Mouse (Mus musculus): ENCODE results near the gene Mael. TPM values are rescaled to one million over a fixed set of nuclear protein-coding genes. Genes with fewer than 3 reads are reported as not detected.

Mael gene
- polyA plus RNA-seq, 1 experiment from 2014 or later = not detected

GRCm38 (mm10) chr1:166281287-166281686 is 42.7 kb upstream of the Mael start:
- DNase-seq (ENCODE audit: low spot score) (no peak), ATAC-seq (no peak)
- TF ChIP-seq CTCF (IDR thresholded peaks at IDR 0.05) = no peak
- no peak for TF ChIP-seq EP300 (IDR thresholded peaks at IDR 0.05)
- Histone ChIP-seq H3K4me2 (replicated peaks; ENCODE audit: low read depth, low read length) (no peak overlapping the region), H3K27me3 (replicated peaks; ENCODE audit: insufficient read depth, low read length) (no peaks in the 10 kb centered on the region), H3K4me3 (ENCODE audit: low read depth, low read length) (no peak overlapping the region), H3K9me3 (ENCODE audit: low read length) (no peaks in the 10 kb centered on the region), H3K9ac (replicated peaks; ENCODE audit: low read depth) (no peak overlapping the region), H3K27ac (ENCODE audit: low read length) (no peak overlapping the region), H3K36me3 (ENCODE audit: insufficient read depth, low read length) (no peaks in the 10 kb centered on the region), H3K4me1 (ENCODE audit: insufficient read depth, low read depth, low read length) (0 out of 2 replicates have a peak, but pooled peaks cover 8% of the 10 kb centered on the region)
- whole genome bisulfite sequencing = 43% methylated on average over 1 of the region's 1 CpGs

DNA sequence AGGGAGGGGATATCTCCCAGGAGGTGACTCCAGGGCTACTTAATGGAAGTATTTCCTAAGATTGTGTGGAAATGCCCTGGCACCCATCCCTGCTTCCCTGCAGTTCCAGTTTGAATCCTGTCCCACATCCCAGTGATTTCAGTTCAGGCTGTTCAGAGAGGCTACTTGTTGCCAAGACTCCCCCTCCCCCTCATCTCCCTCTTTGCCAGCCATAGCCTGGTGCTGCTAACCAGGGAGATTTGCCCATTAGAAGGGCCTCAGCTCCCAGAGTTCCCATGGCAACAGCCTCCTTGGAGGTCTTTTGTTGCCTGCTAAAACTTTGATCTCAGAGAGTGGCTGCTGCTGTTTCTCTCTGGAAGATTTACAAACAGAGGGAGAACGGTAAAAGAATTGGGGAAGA is 42.0 kb upstream of the Mael start:
- no peak overlapping the region for H3K9ac ChIP-seq (replicated peaks; ENCODE audit: low read depth)

GRCm38 (mm10) chr1:166279580-166280206 is 41.1 kb upstream of the Mael start:
- no peaks in the 10 kb centered on the region for H3K27me3 ChIP-seq (replicated peaks; ENCODE audit: insufficient read depth, low read length)
- H3K36me3 ChIP-seq (ENCODE audit: insufficient read depth, low read length) = no peaks in the 10 kb centered on the region
- TF ChIP-seq EP300 (IDR thresholded peaks at IDR 0.05) = no peak
- TF ChIP-seq CTCF (IDR thresholded peaks at IDR 0.05) = no peak
- 45% methylated on average over 9 of the region's 9 CpGs for WGBS
- no peak overlapping the region for H3K4me2 ChIP-seq (replicated peaks; ENCODE audit: low read depth, low read length)
- no peak overlapping the region for H3K9ac ChIP-seq (replicated peaks; ENCODE audit: low read depth)
- DNase-seq (ENCODE audit: low spot score) = no peak
- H3K4me1 ChIP-seq (ENCODE audit: insufficient read depth, low read depth, low read length) = 0 out of 2 replicates have a peak, but pooled peaks cover 8% of the 10 kb centered on the region
- H3K27ac ChIP-seq (ENCODE audit: low read length) = no peak overlapping the region
- ATAC-seq = no peak
- H3K9me3 ChIP-seq (ENCODE audit: low read length) = no peaks in the 10 kb centered on the region
- H3K4me3 ChIP-seq (ENCODE audit: low read depth, low read length) = no peak overlapping the region

More for the DNA sequence above, 42.0 kb upstream of the Mael start:
- no peak overlapping the region for H3K27ac ChIP-seq (ENCODE audit: low read length)
- TF ChIP-seq CTCF (IDR thresholded peaks at IDR 0.05) (no peak), EP300 (IDR thresholded peaks at IDR 0.05) (no peak)
- 27% methylated on average over 1 of the region's 1 CpGs for WGBS
- H3K9me3 ChIP-seq (ENCODE audit: low read length) = no peaks in the 10 kb centered on the region
- no peak overlapping the region for H3K4me2 ChIP-seq (replicated peaks; ENCODE audit: low read depth, low read length)
- H3K36me3 ChIP-seq (ENCODE audit: insufficient read depth, low read length) = no peaks in the 10 kb centered on the region
- no peak for ATAC-seq
- 0 out of 2 replicates have a peak, but pooled peaks cover 8% of the 10 kb centered on the region for H3K4me1 ChIP-seq (ENCODE audit: insufficient read depth, low read depth, low read length)
- no peaks in the 10 kb centered on the region for H3K27me3 ChIP-seq (replicated peaks; ENCODE audit: insufficient read depth, low read length)
- peak; percentile 21 for DNase-seq (ENCODE audit: low spot score)
- H3K4me3 ChIP-seq (ENCODE audit: low read depth, low read length) = no peak overlapping the region

GRCm38 (mm10) chr1:166278786-166279185 is 40.2 kb upstream of the Mael start:
- H3K36me3 ChIP-seq (ENCODE audit: insufficient read depth, low read length) = no peaks in the 10 kb centered on the region
- WGBS = 57% methylated on average over 2 of the region's 2 CpGs

GRCm38 (mm10) chr1:166268218-166268617 is 29.7 kb upstream of the Mael start:
- no peak overlapping the region for H3K4me3 ChIP-seq (ENCODE audit: low read depth, low read length)
- H3K4me2 ChIP-seq (replicated peaks; ENCODE audit: low read depth, low read length) = no peak overlapping the region
- H3K4me1 ChIP-seq (ENCODE audit: insufficient read depth, low read depth, low read length) = no peaks in the 10 kb centered on the region
- ATAC-seq = no peak
- WGBS = 66% methylated on average over 5 of the region's 5 CpGs
- DNase-seq (ENCODE audit: low spot score) = peak; percentile 21
- no peak overlapping the region for H3K9ac ChIP-seq (replicated peaks; ENCODE audit: low read depth)
- no peaks in the 10 kb centered on the region for H3K9me3 ChIP-seq (ENCODE audit: low read length)
- H3K36me3 ChIP-seq (ENCODE audit: insufficient read depth, low read length) = no peaks in the 10 kb centered on the region
- TF ChIP-seq EP300 (IDR thresholded peaks at IDR 0.05) (peak; percentile 42; the same call in 1 of the 2 replicates), CTCF (IDR thresholded peaks at IDR 0.05) (no peak)
- H3K27me3 ChIP-seq (replicated peaks; ENCODE audit: insufficient read depth, low read length) = no peaks in the 10 kb centered on the region
- H3K27ac ChIP-seq (ENCODE audit: low read length) = no peak overlapping the region

More at GRCm38 (mm10) chr1:166278786-166279185, 40.2 kb upstream of the Mael start:
- DNase-seq (ENCODE audit: low spot score) (no peak), ATAC-seq (no peak)
- 0 out of 2 replicates have a peak, but pooled peaks cover 8% of the 10 kb centered on the region for H3K4me1 ChIP-seq (ENCODE audit: insufficient read depth, low read depth, low read length)
- no peaks in the 10 kb centered on the region for H3K27me3 ChIP-seq (replicated peaks; ENCODE audit: insufficient read depth, low read length)
- H3K9me3 ChIP-seq (ENCODE audit: low read length) = no peaks in the 10 kb centered on the region
- H3K4me2 ChIP-seq (replicated peaks; ENCODE audit: low read depth, low read length) = no peak overlapping the region
- no peak overlapping the region for H3K27ac ChIP-seq (ENCODE audit: low read length)
- H3K9ac ChIP-seq (replicated peaks; ENCODE audit: low read depth) = no peak overlapping the region
- H3K4me3 ChIP-seq (ENCODE audit: low read depth, low read length) = no peak overlapping the region
- TF ChIP-seq EP300 (IDR thresholded peaks at IDR 0.05) (0 out of 2 replicates have a peak, but pooled peaks have one; percentile 12), CTCF (IDR thresholded peaks at IDR 0.05) (no peak)

DNA sequence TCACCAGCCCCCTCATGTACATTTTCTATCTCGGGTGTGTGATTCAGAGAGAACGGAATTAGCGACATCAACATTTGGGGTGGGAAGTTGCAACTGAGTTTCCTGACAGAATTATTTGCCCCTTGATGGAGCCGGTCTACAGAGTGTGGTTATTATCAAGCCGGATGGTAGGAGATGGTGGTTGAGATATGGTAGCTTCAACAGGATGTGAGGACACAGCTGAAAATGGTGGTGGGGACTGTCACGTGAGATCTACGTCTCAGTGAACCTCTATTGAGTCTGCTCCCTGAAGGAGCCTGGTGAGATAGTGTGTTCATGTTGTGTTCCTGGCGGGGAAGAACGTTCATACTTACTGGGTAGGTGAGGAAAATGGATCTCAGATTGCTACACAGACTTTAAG is 28.4 kb upstream of the Mael start:
- H3K9ac ChIP-seq (replicated peaks; ENCODE audit: low read depth) = no peak overlapping the region
- H3K4me2 ChIP-seq (replicated peaks; ENCODE audit: low read depth, low read length) = no peak overlapping the region
- WGBS = 84% methylated on average over 9 of the region's 9 CpGs
- H3K36me3 ChIP-seq (ENCODE audit: insufficient read depth, low read length) = no peaks in the 10 kb centered on the region
- TF ChIP-seq CTCF (IDR thresholded peaks at IDR 0.05) = no peak
- no peak for TF ChIP-seq EP300 (IDR thresholded peaks at IDR 0.05)
- H3K4me1 ChIP-seq (ENCODE audit: insufficient read depth, low read depth, low read length) = no peaks in the 10 kb centered on the region
- no peak overlapping the region for H3K27ac ChIP-seq (ENCODE audit: low read length)
- H3K27me3 ChIP-seq (replicated peaks; ENCODE audit: insufficient read depth, low read length) = no peaks in the 10 kb centered on the region
- ATAC-seq (no peak), DNase-seq (ENCODE audit: low spot score) (no peak)
- H3K4me3 ChIP-seq (ENCODE audit: low read depth, low read length) = no peak overlapping the region
- H3K9me3 ChIP-seq (ENCODE audit: low read length) = no peaks in the 10 kb centered on the region
